Mouse (Mus musculus) heart, embryonic 15.5 days (tissue): Measurements from ENCODE around the gene Gm10639. TPM values are rescaled to one million over a fixed set of nuclear protein-coding genes. Genes with fewer than 3 reads are reported as not detected.
"Not testable (repeated sequence)": the region's sequence is repeated elsewhere in the genome, so short reads cannot be mapped to it uniquely, and the experiment has no call there.

Experiments
- ATAC-seq: fragments of 200-750 bp; cut with Nextera tagmentation; replicated peaks from 2 replicates; pipeline ENCODE4 v1.8.0; 2017; ENCODE audit warnings: low read depth, moderate TSS enrichment; ENCODE audit not compliant: insufficient number of reproducible peaks, insufficient read depth, low FRiP score
- H3K27ac ChIP-seq: fragments of 300-500 bp; sonication (generic); 2 replicates; pipeline ENCODE4 v1.5.1; 2015; ENCODE audit warnings: mild to moderate bottlenecking, inconsistent platforms
- H3K27me3 ChIP-seq: fragments of 300-500 bp; sonication (generic); 2 replicates; pipeline ENCODE4 v1.6.1; 2015; ENCODE audit warnings: inconsistent platforms
- H3K36me3 ChIP-seq: fragments of 300-500 bp; sonication (generic); 2 replicates; pipeline ENCODE4 v1.6.1; 2015; ENCODE audit warnings: mild to moderate bottlenecking, inconsistent platforms
- H3K4me1 ChIP-seq: fragments of 300-500 bp; sonication (generic); replicated peaks from 2 replicates; pipeline ENCODE4 v1.6.1; 2015; ENCODE audit warnings: inconsistent platforms
- H3K4me2 ChIP-seq: fragments of 300-500 bp; sonication (generic); 2 replicates; pipeline ENCODE4 v1.6.1; 2015; ENCODE audit warnings: inconsistent platforms, mild to moderate bottlenecking, moderate library complexity
- H3K4me3 ChIP-seq: fragments of 300-500 bp; sonication (generic); 2 replicates; pipeline ENCODE4 v1.5.1; 2015; ENCODE audit warnings: mild to moderate bottlenecking, inconsistent platforms
- H3K9ac ChIP-seq: fragments of 300-500 bp; sonication (generic); 2 replicates; pipeline ENCODE4 v1.6.1; 2015; ENCODE audit warnings: mild to moderate bottlenecking, inconsistent platforms
- H3K9me3 ChIP-seq: fragments of 300-500 bp; sonication (generic); replicated peaks from 2 replicates; pipeline ENCODE4 v1.6.1; 2016; ENCODE audit warnings: inconsistent platforms
- WGBS: fragments of 180-500 bp; shearing (Covaris S2); methylation state at CpG from one replicate; pipeline ENCODE4 v1.1.7; 2015; ENCODE audit warnings: mixed read lengths; 5-methylcytosine and 5-hydroxymethylcytosine counted together
- polyA plus RNA-seq: library from polyadenylated mRNA; unstranded; fragments of >200 nt; fragmentation: Nextera tagmentation; extraction: Ambion mirVana; gene quantifications from 2 replicates; pipeline ENCODE4 v1.2.1, GENCODE M21; 2015

The Gm10639 gene
- not detected in 2 replicates for polyA plus RNA-seq

DNA sequence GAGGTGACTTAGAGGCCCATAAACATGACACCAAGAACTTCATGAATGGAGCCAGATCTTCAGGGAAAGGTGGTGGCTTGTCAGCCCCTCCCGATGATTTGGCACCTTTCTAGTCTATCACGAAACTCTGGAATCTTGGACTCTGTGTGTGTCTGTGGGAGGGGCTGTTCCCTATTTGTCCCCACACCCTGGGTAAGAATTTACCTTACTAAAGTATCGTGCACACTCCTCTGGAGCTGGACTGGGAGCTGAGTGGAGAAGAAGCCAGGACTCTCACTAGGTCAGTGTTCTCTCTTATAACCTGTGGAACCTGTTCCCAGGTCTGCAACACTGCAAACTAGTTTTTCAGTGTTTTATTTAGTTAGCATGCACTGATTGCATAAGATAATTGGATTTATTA, at the start of gene Gm10639:
Gm10639 (plus strand) TSS at position 201 of the 400 bp plus-strand sequence.
- ATAC-seq, H3K4me1 ChIP-seq, H3K4me3 ChIP-seq, H3K27ac ChIP-seq, H3K9me3 ChIP-seq, H3K4me2 ChIP-seq, H3K36me3 ChIP-seq, H3K27me3 ChIP-seq, H3K9ac ChIP-seq: not testable (repeated sequence)
- WGBS, result 74% methylated on average over 3 of the region's 3 CpGs

DNA sequence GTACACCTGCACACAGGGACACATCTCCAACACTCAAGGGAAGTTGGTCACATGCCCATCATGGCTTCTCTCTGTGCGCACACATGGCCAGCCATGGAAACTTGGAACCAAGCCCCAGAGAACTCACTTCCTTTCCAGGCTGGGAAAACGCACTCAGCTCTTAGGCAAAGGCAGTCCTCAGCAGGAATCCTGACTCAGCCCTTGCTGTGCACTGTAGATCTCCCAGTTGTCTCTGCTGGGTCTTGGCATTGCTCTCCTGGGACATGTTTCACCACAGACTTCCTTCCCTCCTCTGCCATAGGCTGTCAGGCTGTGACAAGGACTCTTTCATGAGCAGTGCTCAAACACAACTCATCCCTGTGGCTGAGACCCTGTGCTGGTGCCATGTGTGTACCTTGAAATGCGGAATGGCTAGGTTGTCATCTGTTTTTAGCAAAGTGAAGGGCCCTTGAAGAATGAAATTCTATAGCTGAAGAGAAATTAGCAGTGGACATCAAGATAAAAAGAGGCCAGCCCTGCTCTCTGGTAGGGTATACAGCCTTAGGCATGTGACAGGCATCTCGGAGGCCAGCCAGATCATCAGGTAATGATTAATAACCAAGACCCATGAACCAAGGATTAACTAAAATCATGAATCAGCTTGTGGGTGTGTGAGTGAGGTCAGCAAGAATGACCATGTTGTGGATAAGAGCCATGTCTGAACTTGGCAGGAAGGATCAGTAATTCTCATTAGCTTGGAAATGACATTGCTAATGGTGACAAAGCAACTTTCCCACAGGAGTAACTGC, 33.8 kb upstream of the Gm10639 start:
- not testable (repeated sequence) for H3K4me2 ChIP-seq, H3K9ac ChIP-seq, H3K4me3 ChIP-seq, H3K9me3 ChIP-seq, H3K36me3 ChIP-seq, H3K27ac ChIP-seq, H3K4me1 ChIP-seq, H3K27me3 ChIP-seq
- 68% methylated on average over 4 of the region's 4 CpGs for WGBS
- ATAC-seq, result 0 out of 2 replicates have a peak, but pooled peaks have one; percentile 27

DNA sequence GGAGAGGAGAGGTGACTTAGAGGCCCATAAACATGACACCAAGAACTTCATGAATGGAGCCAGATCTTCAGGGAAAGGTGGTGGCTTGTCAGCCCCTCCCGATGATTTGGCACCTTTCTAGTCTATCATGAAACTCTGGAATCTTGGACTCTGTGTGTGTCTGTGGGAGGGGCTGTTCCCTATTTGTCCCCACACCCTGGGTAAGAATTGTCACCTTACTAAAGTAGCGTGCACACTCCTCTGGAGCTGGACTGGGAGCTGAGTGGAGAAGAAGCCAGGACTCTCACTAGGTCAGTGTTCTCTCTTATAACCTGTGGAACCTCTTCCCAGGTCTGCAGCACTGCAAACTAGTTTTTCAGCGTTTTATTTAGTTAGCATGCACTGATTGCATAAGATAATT, 32.8 kb upstream of the Gm10639 start, which contains the start of gene Gm3776:
Gm3776 (plus strand) TSS at position 216 of the 400 bp plus-strand sequence.
- H3K4me3 ChIP-seq, H3K9ac ChIP-seq, H3K4me2 ChIP-seq, H3K4me1 ChIP-seq, ATAC-seq, H3K9me3 ChIP-seq, H3K27me3 ChIP-seq, H3K36me3 ChIP-seq, H3K27ac ChIP-seq: not testable (repeated sequence)
- WGBS, result 59% methylated on average over 2 of the region's 3 CpGs

DNA sequence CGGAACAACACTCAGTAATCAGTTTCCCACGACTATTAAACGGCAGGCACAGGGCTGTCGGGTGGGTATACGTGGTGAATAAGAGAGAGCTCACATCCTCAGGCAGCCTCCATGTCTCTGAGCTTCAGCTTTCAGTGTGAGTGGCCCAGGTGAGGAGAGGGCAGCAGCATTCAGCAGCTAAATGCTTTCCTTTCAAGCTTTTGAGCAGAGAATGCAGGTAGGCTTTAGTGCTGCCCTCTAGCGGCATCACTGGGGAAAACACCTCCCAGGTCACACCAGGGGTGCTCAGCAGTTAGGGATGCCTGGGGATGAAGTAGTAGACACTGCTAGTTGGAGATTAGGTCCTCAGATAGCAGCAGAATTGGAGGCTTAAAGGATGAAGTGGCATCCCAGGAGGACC, 30.0 kb upstream of the Gm10639 start:
- not testable (repeated sequence) for ATAC-seq, H3K36me3 ChIP-seq, H3K9ac ChIP-seq, H3K4me3 ChIP-seq, H3K27ac ChIP-seq, H3K4me1 ChIP-seq, H3K4me2 ChIP-seq, H3K27me3 ChIP-seq, H3K9me3 ChIP-seq
- WGBS, result 0% methylated on average over 1 of the region's 6 CpGs

DNA sequence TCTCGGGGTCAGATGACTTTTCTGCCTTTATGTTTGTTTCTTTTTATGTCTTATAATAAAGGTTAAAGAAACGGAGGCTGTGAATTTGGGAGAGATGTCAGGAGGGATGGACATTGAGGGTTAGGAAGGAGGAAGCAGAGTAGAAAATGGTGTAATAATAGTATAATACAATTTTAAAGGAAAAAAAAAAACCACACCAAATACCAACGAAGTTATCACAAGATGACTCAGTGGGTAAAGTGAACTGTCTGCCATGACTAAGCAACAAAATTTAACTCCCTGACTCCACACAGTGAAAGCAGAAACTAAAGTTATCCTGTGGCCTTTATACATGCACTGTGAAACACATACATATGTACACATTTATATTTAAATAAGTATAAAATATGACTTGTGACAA, 18.8 kb upstream of the Gm10639 start:
- not testable (repeated sequence) for H3K9ac ChIP-seq, H3K4me2 ChIP-seq, H3K9me3 ChIP-seq, ATAC-seq, H3K36me3 ChIP-seq, H3K4me1 ChIP-seq, H3K27ac ChIP-seq, H3K4me3 ChIP-seq, H3K27me3 ChIP-seq
- 69% methylated on average over 3 of the region's 3 CpGs for WGBS

DNA sequence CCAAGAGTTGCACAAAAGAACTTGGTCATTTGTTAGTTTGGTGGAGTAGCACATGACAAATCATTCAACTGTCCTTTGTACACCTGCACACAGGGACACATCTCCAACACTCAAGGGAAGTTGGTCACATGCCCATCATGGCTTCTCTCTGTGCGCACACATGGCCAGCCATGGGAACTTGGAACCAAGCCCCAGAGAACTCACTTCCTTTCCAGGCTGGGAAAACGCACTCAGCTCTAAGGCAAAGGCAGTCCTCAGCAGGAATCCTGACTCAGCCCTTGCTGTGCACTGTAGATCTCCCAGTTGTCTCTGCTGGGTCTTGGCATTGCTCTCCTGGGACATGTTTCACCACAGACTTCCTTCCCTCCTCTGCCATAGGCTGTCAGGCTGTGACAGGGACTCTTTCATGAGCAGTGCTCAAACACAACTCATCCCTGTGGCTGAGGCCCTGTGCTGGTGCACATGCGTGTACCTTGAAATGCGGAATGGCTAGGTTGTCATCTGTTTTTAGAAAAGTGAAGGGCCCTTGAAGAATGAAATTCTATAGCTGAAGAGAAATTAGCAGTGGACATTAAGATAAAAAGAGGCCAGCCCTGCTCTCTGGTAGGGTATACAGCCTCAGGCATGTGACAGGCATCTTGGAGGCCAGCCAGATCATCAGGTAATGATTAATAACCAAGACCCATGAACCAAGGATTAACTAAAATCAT, 7.6 kb upstream of the Gm10639 start:
- H3K36me3 ChIP-seq, H3K4me3 ChIP-seq, H3K4me2 ChIP-seq, H3K9ac ChIP-seq, H3K27me3 ChIP-seq, ATAC-seq, H3K4me1 ChIP-seq, H3K27ac ChIP-seq, H3K9me3 ChIP-seq: not testable (repeated sequence)
- WGBS, result 76% methylated on average over 4 of the region's 4 CpGs

DNA sequence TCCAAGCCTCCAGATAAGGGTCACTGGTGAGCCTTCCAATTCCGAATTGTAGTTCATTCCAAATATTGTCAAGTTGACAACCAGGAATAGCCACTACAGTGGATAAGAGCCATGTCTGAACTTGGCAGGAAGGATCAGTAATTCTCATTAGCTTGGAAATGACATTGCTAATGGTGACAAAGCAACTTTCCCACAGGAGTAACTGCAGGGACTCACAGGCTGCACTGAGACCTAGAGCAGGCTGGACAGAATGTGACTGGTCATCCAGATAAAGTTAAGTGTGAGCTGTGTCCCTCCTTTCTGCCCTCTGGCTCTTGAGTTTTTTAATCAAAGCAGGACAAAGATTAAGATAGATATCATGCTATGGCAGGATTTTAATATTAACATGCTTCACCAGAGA, 660 bp upstream of the Gm10639 start:
- H3K9me3 ChIP-seq, H3K27me3 ChIP-seq, ATAC-seq, H3K27ac ChIP-seq, H3K4me1 ChIP-seq, H3K4me2 ChIP-seq, H3K36me3 ChIP-seq, H3K4me3 ChIP-seq, H3K9ac ChIP-seq: not testable (repeated sequence)
- WGBS, result 41% methylated on average over 1 of the region's 1 CpGs

DNA sequence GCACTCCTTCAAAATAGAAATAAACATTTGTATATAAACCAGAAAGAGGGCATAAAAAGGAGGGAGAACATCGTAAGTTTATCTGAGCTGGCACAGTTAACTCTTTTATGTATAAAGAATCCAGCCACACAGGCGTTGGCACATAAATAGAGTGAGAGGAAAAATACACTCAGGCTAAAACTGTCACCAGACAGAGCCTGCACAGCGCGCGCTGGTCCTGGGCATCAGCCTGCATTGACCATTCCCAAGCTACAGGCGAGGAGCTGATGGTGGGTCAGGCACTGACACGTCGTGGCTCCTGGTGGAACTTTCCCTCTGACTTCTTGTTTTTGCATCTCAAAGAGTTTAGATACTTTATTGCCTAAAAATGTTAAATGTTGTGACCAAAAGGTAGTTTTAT, 2.7 kb downstream of the Gm10639 start:
- not testable (repeated sequence) for H3K27ac ChIP-seq, H3K4me3 ChIP-seq, ATAC-seq, H3K9ac ChIP-seq, H3K9me3 ChIP-seq, H3K36me3 ChIP-seq, H3K4me2 ChIP-seq, H3K4me1 ChIP-seq, H3K27me3 ChIP-seq
- 66% methylated on average over 8 of the region's 8 CpGs for WGBS

DNA sequence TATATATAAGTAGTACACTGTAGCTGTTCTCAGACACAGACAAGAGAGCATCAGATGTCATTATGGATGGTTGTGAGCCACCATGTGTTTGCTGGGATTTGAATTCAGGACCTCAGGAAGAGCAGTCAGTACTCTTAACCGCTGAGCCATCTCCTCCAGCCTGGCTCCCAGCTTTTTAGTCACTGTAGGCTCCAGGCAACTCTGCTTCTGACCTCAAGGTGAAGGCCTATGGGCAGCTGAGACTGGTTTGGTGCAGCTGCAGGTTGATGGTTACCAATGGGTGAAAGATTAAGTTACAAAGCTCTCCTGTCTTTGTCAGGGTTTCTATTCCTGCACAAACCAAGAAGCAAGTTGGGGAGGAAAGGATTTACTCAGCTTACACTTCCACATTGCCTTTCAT, 4.0 kb downstream of the Gm10639 start:
- not testable (repeated sequence) for ATAC-seq, H3K27ac ChIP-seq, H3K4me2 ChIP-seq, H3K36me3 ChIP-seq, H3K9me3 ChIP-seq, H3K27me3 ChIP-seq, H3K4me3 ChIP-seq, H3K4me1 ChIP-seq, H3K9ac ChIP-seq
- 82% methylated on average over 1 of the region's 1 CpGs for WGBS

DNA sequence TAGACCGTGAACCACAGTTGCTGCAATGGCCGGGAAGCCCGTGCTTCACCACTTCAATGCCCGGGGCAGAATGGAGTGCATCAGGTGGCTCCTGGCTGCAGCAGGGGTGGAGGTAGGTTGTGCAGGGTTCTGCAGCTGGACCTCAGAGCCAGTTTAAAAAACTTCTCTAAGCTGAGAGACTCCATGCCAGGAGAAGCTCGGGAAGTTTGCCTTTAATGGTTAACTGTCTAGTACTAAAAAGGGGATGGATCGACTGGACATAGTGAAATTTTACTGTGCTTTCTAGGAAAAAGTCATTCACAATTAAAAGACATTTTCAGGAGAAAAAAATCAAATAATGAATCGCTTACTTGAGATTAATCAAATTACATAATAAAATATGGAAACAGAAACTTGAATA, 5.1 kb downstream of the Gm10639 start:
- H3K9me3 ChIP-seq, H3K4me1 ChIP-seq, ATAC-seq, H3K4me2 ChIP-seq, H3K27me3 ChIP-seq, H3K36me3 ChIP-seq, H3K4me3 ChIP-seq, H3K9ac ChIP-seq, H3K27ac ChIP-seq: not testable (repeated sequence)
- WGBS, result 64% methylated on average over 6 of the region's 7 CpGs

DNA sequence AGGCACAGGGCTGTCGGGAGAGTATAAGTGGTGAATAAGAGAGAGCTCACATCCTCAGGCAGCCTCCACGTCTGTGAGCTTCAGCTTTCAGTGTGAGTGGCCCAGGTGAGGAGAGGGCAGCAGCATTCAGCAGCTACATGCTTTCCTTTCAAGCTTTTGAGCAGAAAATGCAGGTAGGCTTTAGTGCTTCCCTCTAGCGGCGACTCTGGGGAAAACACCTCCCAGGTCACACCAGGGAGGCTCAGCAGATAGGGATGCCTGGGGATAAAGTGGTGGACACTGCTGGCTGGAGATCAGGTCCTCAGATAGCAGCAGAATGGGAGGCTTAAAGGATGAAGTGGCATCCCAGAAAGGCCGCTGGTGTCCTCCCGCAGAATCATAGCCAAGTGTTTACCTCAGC, 6.4 kb downstream of the Gm10639 start:
- H3K36me3 ChIP-seq, H3K9ac ChIP-seq, H3K4me2 ChIP-seq, H3K9me3 ChIP-seq, H3K4me3 ChIP-seq, H3K27ac ChIP-seq, H3K4me1 ChIP-seq, H3K27me3 ChIP-seq: not testable (repeated sequence)
- 0 out of 2 replicates have a peak, but pooled peaks have one; percentile 4 for ATAC-seq
- 10% methylated on average over 6 of the region's 6 CpGs for WGBS

DNA sequence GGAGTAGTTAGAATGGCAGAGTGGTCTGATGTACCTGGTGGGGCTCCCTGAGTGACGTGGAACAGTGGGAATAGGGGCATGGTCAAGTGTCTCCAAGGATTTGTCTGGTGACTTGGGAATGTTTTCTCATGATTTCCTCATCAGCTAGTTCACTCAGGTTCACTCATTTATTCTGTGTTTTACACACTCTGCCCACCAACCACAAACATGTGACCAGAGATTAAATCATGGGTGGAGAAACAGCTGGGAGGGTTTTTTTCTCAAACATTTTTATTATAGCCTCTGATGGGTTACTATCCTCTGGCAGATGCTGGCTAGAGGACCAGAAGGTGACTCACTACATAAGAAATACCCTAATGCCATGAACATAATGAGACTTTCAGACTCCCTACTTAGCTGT, 8.5 kb downstream of the Gm10639 start:
- Histone ChIP-seq H3K27me3 (no peaks in the 10 kb centered on the region), H3K9me3 (no peaks in the 10 kb centered on the region), H3K4me1 (no peaks in the 10 kb centered on the region), H3K4me2 (no peak overlapping the region), H3K9ac (no peak overlapping the region), H3K27ac (no peak overlapping the region), H3K4me3 (no peak overlapping the region), H3K36me3 (no peaks in the 10 kb centered on the region)
- 73% methylated on average over 1 of the region's 1 CpGs for WGBS
- ATAC-seq, result no peak
